Mouse (Mus musculus): Measurements from ENCODE around the gene Gm49337. TPM values are rescaled to one million over a fixed set of nuclear protein-coding genes. Genes with fewer than 3 reads are reported as not detected.
A peak's percentile ranks its signal among the peaks of the same experiment; 100 is the strongest.
"Not testable (repeated sequence)": the region's sequence is repeated elsewhere in the genome, so short reads cannot be mapped to it uniquely, and the experiment has no call there.

Gene Gm49337
- polyA plus RNA-seq, 1 experiment from 2014 or later = not detected

GRCm38 (mm10) chr4:116219056-116219455 lies 45.9 kb downstream of the Gm49337 start:
- no peaks in the 10 kb centered on the region for H3K4me1 ChIP-seq (ENCODE audit: control insufficient read depth, insufficient read depth, low read length)
- no peak overlapping the region for H3K9ac ChIP-seq (replicated peaks; ENCODE audit: low read depth, low read length)
- WGBS = 86% methylated on average over 1 of the region's 1 CpGs
- H3K36me3 ChIP-seq (ENCODE audit: control insufficient read depth, insufficient read depth, low read length) = no peaks in the 10 kb centered on the region
- H3K9me3 ChIP-seq (ENCODE audit: control insufficient read depth, low read length) = no peaks in the 10 kb centered on the region
- H3K27ac ChIP-seq (ENCODE audit: low read depth, low read length) = no peak overlapping the region
- no peak overlapping the region for H3K4me2 ChIP-seq (ENCODE audit: low read depth, low read length)
- H3K27me3 ChIP-seq (ENCODE audit: control insufficient read depth, insufficient read depth, low read length) = no peaks in the 10 kb centered on the region
- no peak overlapping the region for H3K4me3 ChIP-seq (ENCODE audit: low read depth, low read length)
- no peak for ATAC-seq (ENCODE audit: low read depth)

GRCm38 (mm10) chr4:116220071-116220650 lies 47.0 kb downstream of the Gm49337 start:
- Histone ChIP-seq H3K9ac (replicated peaks; ENCODE audit: low read depth, low read length) (peak overlapping the region; percentile 81), H3K4me1 (ENCODE audit: control insufficient read depth, insufficient read depth, low read length) (peaks cover under 1% of the 10 kb centered on the region; the same call in 1 of the 2 replicates), H3K4me2 (ENCODE audit: low read depth, low read length) (peak overlapping the region; percentile 49), H3K27me3 (ENCODE audit: control insufficient read depth, insufficient read depth, low read length) (no peaks in the 10 kb centered on the region), H3K27ac (ENCODE audit: low read depth, low read length) (peak overlapping the region; percentile 98), H3K36me3 (ENCODE audit: control insufficient read depth, insufficient read depth, low read length) (no peaks in the 10 kb centered on the region), H3K9me3 (ENCODE audit: control insufficient read depth, low read length) (no peaks in the 10 kb centered on the region), H3K4me3 (ENCODE audit: low read depth, low read length) (peak overlapping the region; percentile 75)
- no peak for ATAC-seq (ENCODE audit: low read depth)
- 3% methylated on average over 6 of the region's 6 CpGs for WGBS

GRCm38 (mm10) chr4:116220780-116221139 lies 47.6 kb downstream of the Gm49337 start:
- H3K9me3 ChIP-seq (ENCODE audit: control insufficient read depth, low read length) = no peaks in the 10 kb centered on the region
- 0% methylated on average over 21 of the region's 26 CpGs for WGBS
- H3K4me2 ChIP-seq (ENCODE audit: low read depth, low read length) = peak overlapping the region; percentile 49
- no peak for ATAC-seq (ENCODE audit: low read depth)
- peak overlapping the region; percentile 75 for H3K4me3 ChIP-seq (ENCODE audit: low read depth, low read length)
- no peaks in the 10 kb centered on the region for H3K27me3 ChIP-seq (ENCODE audit: control insufficient read depth, insufficient read depth, low read length)
- no peaks in the 10 kb centered on the region for H3K36me3 ChIP-seq (ENCODE audit: control insufficient read depth, insufficient read depth, low read length)
- H3K27ac ChIP-seq (ENCODE audit: low read depth, low read length) = peak overlapping the region; percentile 98
- peaks cover 3% of the 10 kb centered on the region; the same call in 1 of the 2 replicates for H3K4me1 ChIP-seq (ENCODE audit: control insufficient read depth, insufficient read depth, low read length)
- H3K9ac ChIP-seq (replicated peaks; ENCODE audit: low read depth, low read length) = peak overlapping the region; percentile 81

GRCm38 (mm10) chr4:116221140-116221851 lies 48.1 kb downstream of the Gm49337 start, which contains the start of gene Pik3r3:
Gene Pik3r3 (plus strand): TSS chr4:116221618.
- peak; percentile 99 for ATAC-seq (ENCODE audit: low read depth)
- H3K9me3 ChIP-seq (ENCODE audit: control insufficient read depth, low read length) = no peaks in the 10 kb centered on the region
- H3K27me3 ChIP-seq (ENCODE audit: control insufficient read depth, insufficient read depth, low read length) = no peaks in the 10 kb centered on the region
- peak within 1 kb of the TSS; percentile 94 for H3K9ac ChIP-seq (replicated peaks; ENCODE audit: low read depth, low read length)
- H3K36me3 ChIP-seq (ENCODE audit: control insufficient read depth, insufficient read depth, low read length) = no peaks in the 10 kb centered on the region
- under 1% methylated on average over 52 of the region's 53 CpGs for WGBS
- peaks cover 3% of the 10 kb centered on the region; the same call in 1 of the 2 replicates for H3K4me1 ChIP-seq (ENCODE audit: control insufficient read depth, insufficient read depth, low read length)
- peak within 1 kb of the TSS; percentile 75 for H3K4me3 ChIP-seq (ENCODE audit: low read depth, low read length)
- H3K27ac ChIP-seq (ENCODE audit: low read depth, low read length) = peak within 1 kb of the TSS; percentile 98
- H3K4me2 ChIP-seq (ENCODE audit: low read depth, low read length) = peak within 1 kb of the TSS; percentile 54

- no peaks in the 10 kb centered on the region for H3K9me3 ChIP-seq (ENCODE audit: control insufficient read depth, low read length)
- no peak for ATAC-seq (ENCODE audit: low read depth)
- H3K9ac ChIP-seq (replicated peaks; ENCODE audit: low read depth, low read length) = peak overlapping the region; percentile 94
- H3K27ac ChIP-seq (ENCODE audit: low read depth, low read length) = peak overlapping the region; percentile 98
- no peaks in the 10 kb centered on the region for H3K36me3 ChIP-seq (ENCODE audit: control insufficient read depth, insufficient read depth, low read length)
- peak overlapping the region; percentile 54 for H3K4me2 ChIP-seq (ENCODE audit: low read depth, low read length)
- H3K27me3 ChIP-seq (ENCODE audit: control insufficient read depth, insufficient read depth, low read length) = no peaks in the 10 kb centered on the region
- peak overlapping the region; percentile 75 for H3K4me3 ChIP-seq (ENCODE audit: low read depth, low read length)
- under 1% methylated on average over 23 of the region's 23 CpGs for WGBS
- H3K4me1 ChIP-seq (ENCODE audit: control insufficient read depth, insufficient read depth, low read length) = peaks cover 3% of the 10 kb centered on the region; the same call in 1 of the 2 replicates
These were observed 49.0 kb downstream of the Gm49337 start for GRCm38 (mm10) chr4:116221996-116222842.

- Histone ChIP-seq H3K4me2 (ENCODE audit: low read depth, low read length) (peak overlapping the region; percentile 54), H3K4me3 (ENCODE audit: low read depth, low read length) (peak overlapping the region; percentile 75), H3K27ac (ENCODE audit: low read depth, low read length) (peak overlapping the region; percentile 98; the same call in 1 of the 2 replicates), H3K4me1 (ENCODE audit: control insufficient read depth, insufficient read depth, low read length) (peaks cover 3% of the 10 kb centered on the region; the same call in 1 of the 2 replicates), H3K27me3 (ENCODE audit: control insufficient read depth, insufficient read depth, low read length) (no peaks in the 10 kb centered on the region), H3K9ac (replicated peaks; ENCODE audit: low read depth, low read length) (peak overlapping the region; percentile 94), H3K9me3 (ENCODE audit: control insufficient read depth, low read length) (no peaks in the 10 kb centered on the region), H3K36me3 (ENCODE audit: control insufficient read depth, insufficient read depth, low read length) (no peaks in the 10 kb centered on the region)
- no peak for ATAC-seq (ENCODE audit: low read depth)
- WGBS = 2% methylated on average over 6 of the region's 6 CpGs
These were observed 49.6 kb downstream of the Gm49337 start for GRCm38 (mm10) chr4:116222843-116223119.

GRCm38 (mm10) chr4:116243377-116243776 lies 70.2 kb downstream of the Gm49337 start:
- H3K9me3 ChIP-seq (ENCODE audit: control insufficient read depth, low read length) = no peaks in the 10 kb centered on the region
- H3K27me3 ChIP-seq (ENCODE audit: control insufficient read depth, insufficient read depth, low read length) = no peaks in the 10 kb centered on the region
- ATAC-seq (ENCODE audit: low read depth) = no peak
- H3K27ac ChIP-seq (ENCODE audit: low read depth, low read length) = no peak overlapping the region
- H3K4me3 ChIP-seq (ENCODE audit: low read depth, low read length) = no peak overlapping the region
- H3K36me3 ChIP-seq (ENCODE audit: control insufficient read depth, insufficient read depth, low read length) = no peaks in the 10 kb centered on the region
- H3K9ac ChIP-seq (replicated peaks; ENCODE audit: low read depth, low read length) = no peak overlapping the region
- H3K4me2 ChIP-seq (ENCODE audit: low read depth, low read length) = no peak overlapping the region
- no peaks in the 10 kb centered on the region for H3K4me1 ChIP-seq (ENCODE audit: control insufficient read depth, insufficient read depth, low read length)
- 85% methylated on average over 3 of the region's 3 CpGs for WGBS

- WGBS = 72% methylated on average over 2 of the region's 2 CpGs
- Histone ChIP-seq H3K4me3 (ENCODE audit: low read depth, low read length) (no peak overlapping the region), H3K9ac (replicated peaks; ENCODE audit: low read depth, low read length) (no peak overlapping the region), H3K36me3 (ENCODE audit: control insufficient read depth, insufficient read depth, low read length) (no peaks in the 10 kb centered on the region), H3K27ac (ENCODE audit: low read depth, low read length) (no peak overlapping the region), H3K27me3 (ENCODE audit: control insufficient read depth, insufficient read depth, low read length) (no peaks in the 10 kb centered on the region), H3K4me2 (ENCODE audit: low read depth, low read length) (no peak overlapping the region), H3K9me3 (ENCODE audit: control insufficient read depth, low read length) (no peaks in the 10 kb centered on the region), H3K4me1 (ENCODE audit: control insufficient read depth, insufficient read depth, low read length) (no peaks in the 10 kb centered on the region)
- ATAC-seq (ENCODE audit: low read depth) = no peak
These were observed 71.1 kb downstream of the Gm49337 start for GRCm38 (mm10) chr4:116244240-116244639.

- not testable (repeated sequence) for H3K27me3 ChIP-seq (ENCODE audit: control insufficient read depth, insufficient read depth, low read length); H3K4me1 ChIP-seq (ENCODE audit: control insufficient read depth, insufficient read depth, low read length); H3K9ac ChIP-seq (replicated peaks; ENCODE audit: low read depth, low read length); ATAC-seq (ENCODE audit: low read depth); H3K4me2 ChIP-seq (ENCODE audit: low read depth, low read length); H3K9me3 ChIP-seq (ENCODE audit: control insufficient read depth, low read length); H3K4me3 ChIP-seq (ENCODE audit: low read depth, low read length); H3K27ac ChIP-seq (ENCODE audit: low read depth, low read length); H3K36me3 ChIP-seq (ENCODE audit: control insufficient read depth, insufficient read depth, low read length)
- 47% methylated on average over 3 of the region's 3 CpGs for WGBS
These were observed 72.7 kb downstream of the Gm49337 start for GRCm38 (mm10) chr4:116245926-116246325.

Measured in neural tube, embryonic 14.5 days (tissue).